Comparison of ENCODE assay signal across 14 mouse cellular contexts in the genomic region with DNA sequence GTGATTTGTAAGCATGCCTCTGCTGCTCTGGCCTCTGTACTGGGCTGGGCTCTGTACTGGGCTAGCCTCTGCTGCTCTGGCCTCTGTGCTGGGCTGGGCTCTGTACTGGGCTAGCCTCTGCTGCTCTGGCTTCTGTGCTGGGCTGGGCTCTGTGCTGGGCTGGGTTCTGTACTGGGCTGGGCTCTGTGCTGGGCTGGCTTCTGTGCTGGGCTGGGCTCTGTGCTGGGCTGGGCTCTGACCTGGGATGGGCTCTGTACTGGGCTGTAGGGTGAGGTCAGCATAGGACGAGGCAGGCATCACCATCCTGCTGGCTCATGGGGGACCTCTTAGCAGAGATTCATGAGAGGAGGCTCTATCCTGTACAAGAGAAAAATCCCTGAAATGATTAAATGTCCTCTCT. TPM values are rescaled to one million over a fixed set of nuclear protein-coding genes. Genes with fewer than 3 reads are reported as not detected.
A peak's percentile ranks its signal among the peaks of the same experiment; 100 is the strongest.
DNase-seq lines count a peak whose midpoint lies in the region; ATAC-seq lines count a peak whose summit lies in the region.
"Had no signal": no experiment of that assay in that cellular context is flagged by ENCODE, and none has a peak within 500 bp of the region (broad histone marks: within the 10 kb centered on the region; RNA-seq: fewer than 3 reads in every experiment).

No protein-coding gene starts in this region.

- H3K36me3 ChIP-seq in kidney, embryonic 16.5 days (ENCODE audit: insufficient read depth, low read length) = no peaks in the 10 kb centered on the region
- H3K36me3 ChIP-seq in embryonic facial prominence, embryonic 15.5 days = no peaks in the 10 kb centered on the region
- H3K36me3 ChIP-seq in hindbrain, embryonic 16.5 days (ENCODE audit: control insufficient read depth, insufficient read depth, low read length) = no peaks in the 10 kb centered on the region
- no peaks in the 10 kb centered on the region for H3K36me3 ChIP-seq in midbrain, embryonic 13.5 days

- no peak overlapping the region for H3K9ac ChIP-seq in kidney, embryonic 16.5 days (replicated peaks; ENCODE audit: low read length)
- no peak overlapping the region for H3K9ac ChIP-seq in embryonic facial prominence, embryonic 15.5 days
- H3K9ac ChIP-seq in hindbrain, embryonic 16.5 days (ENCODE audit: low read depth, low read length) = no peak overlapping the region
- H3K9ac ChIP-seq in midbrain, embryonic 13.5 days (replicated peaks) = no peak overlapping the region

- H3K4me1 ChIP-seq in kidney, embryonic 16.5 days (ENCODE audit: insufficient read depth, low read length) = peaks cover 26% of the 10 kb centered on the region
- peaks cover 6% of the 10 kb centered on the region; the same call in 1 of the 2 replicates for H3K4me1 ChIP-seq in embryonic facial prominence, embryonic 15.5 days
- H3K4me1 ChIP-seq in hindbrain, embryonic 16.5 days (ENCODE audit: control insufficient read depth, insufficient read depth, low read depth, low read length) = peaks cover 21% of the 10 kb centered on the region
- H3K4me1 ChIP-seq in midbrain, embryonic 13.5 days (replicated peaks) = peaks cover 45% of the 10 kb centered on the region

- H3K27ac ChIP-seq in kidney, embryonic 16.5 days (ENCODE audit: low read length) = peak overlapping the region; percentile 75
- H3K27ac ChIP-seq in embryonic facial prominence, embryonic 15.5 days (replicated peaks) = no peak overlapping the region
- H3K27ac ChIP-seq in hindbrain, embryonic 16.5 days (ENCODE audit: low read depth, low read length) = no peak overlapping the region
- peak overlapping the region; percentile 91 for H3K27ac ChIP-seq in midbrain, embryonic 13.5 days

- peak; percentile 52; the same call in 1 of the 2 replicates for ATAC-seq in kidney, embryonic 16.5 days (ENCODE audit: low FRiP score, low TSS enrichment)
- ATAC-seq in embryonic facial prominence, embryonic 15.5 days (ENCODE audit: insufficient number of reproducible peaks, low FRiP score, low TSS enrichment, low read depth) = peak; percentile 45; the same call in 1 of the 2 replicates
- 0 out of 2 replicates have a peak, but pooled peaks have one; percentile 15 for ATAC-seq in hindbrain, embryonic 16.5 days
- peak; percentile 63 for ATAC-seq in midbrain, embryonic 13.5 days
- ATAC-seq in megakaryocyte progenitor cell, adult 5-6 weeks (replicated peaks; ENCODE audit: poor library complexity) = no peak
- ATAC-seq: Patski had no signal

- no peak overlapping the region for H3K4me3 ChIP-seq in kidney, embryonic 16.5 days (ENCODE audit: low read length)
- no peak overlapping the region for H3K4me3 ChIP-seq in embryonic facial prominence, embryonic 15.5 days (replicated peaks)
- no peak overlapping the region for H3K4me3 ChIP-seq in hindbrain, embryonic 16.5 days (ENCODE audit: low read length)
- H3K4me3 ChIP-seq in midbrain, embryonic 13.5 days (replicated peaks) = no peak overlapping the region

- 71% methylated on average over 1 of the region's 1 CpGs for WGBS in kidney, embryonic 16.5 days
- 43% methylated on average over 1 of the region's 1 CpGs for WGBS in embryonic facial prominence, embryonic 15.5 days
- WGBS in hindbrain, embryonic 16.5 days = 62% methylated on average over 1 of the region's 1 CpGs
- 80% methylated on average over 1 of the region's 1 CpGs for WGBS in midbrain, embryonic 13.5 days

- no peak for DNase-seq in kidney, postnatal 14 days
- no peak for DNase-seq in c-Kit-positive CD71-positive TER-119-positive erythroid progenitor cells, embryonic 14.5 days (ENCODE audit: low spot score)
- no peak for DNase-seq in spleen, postnatal 4 days (ENCODE audit: low spot score in 2 of 2)
- DNase-seq: adrenal gland, postnatal 25 days; cerebellum, adult 11 months; embryo, embryonic 11 days had no signal

- H3K9me3 ChIP-seq in kidney, embryonic 16.5 days (ENCODE audit: low read length) = no peaks in the 10 kb centered on the region
- H3K9me3 ChIP-seq in embryonic facial prominence, embryonic 15.5 days (replicated peaks) = no peaks in the 10 kb centered on the region
- H3K9me3 ChIP-seq in hindbrain, embryonic 16.5 days (ENCODE audit: control insufficient read depth, low read length) = no peaks in the 10 kb centered on the region
- no peaks in the 10 kb centered on the region for H3K9me3 ChIP-seq in midbrain, embryonic 13.5 days

- no peaks in the 10 kb centered on the region for H3K27me3 ChIP-seq in kidney, embryonic 16.5 days (ENCODE audit: insufficient read depth, low read length)
- no peaks in the 10 kb centered on the region for H3K27me3 ChIP-seq in embryonic facial prominence, embryonic 15.5 days
- no peaks in the 10 kb centered on the region for H3K27me3 ChIP-seq in hindbrain, embryonic 16.5 days (replicated peaks; ENCODE audit: control insufficient read depth, insufficient read depth, low read length)
- peaks cover 3% of the 10 kb centered on the region; the same call in 1 of the 2 replicates for H3K27me3 ChIP-seq in midbrain, embryonic 13.5 days
- H3K27me3 ChIP-seq: Patski had no signal

- H3K4me2 ChIP-seq in kidney, embryonic 16.5 days (replicated peaks; ENCODE audit: low read depth, low read length) = no peak overlapping the region
- H3K4me2 ChIP-seq in embryonic facial prominence, embryonic 15.5 days (replicated peaks) = no peak overlapping the region
- H3K4me2 ChIP-seq in hindbrain, embryonic 16.5 days (ENCODE audit: low read length) = no peak overlapping the region
- no peak overlapping the region for H3K4me2 ChIP-seq in midbrain, embryonic 13.5 days (replicated peaks)

RNA-seq across cellular contexts. Expression of a gene that starts 52.8 kb away (rescaled TPM):
- 14.1 and 16.2 TPM in 2 replicates for polyA plus RNA-seq in kidney, embryonic 16.5 days (2015; fragmentation: Nextera tagmentation; extraction: Ambion mirVana)
- 14.6 and 15.4 TPM in 2 replicates for polyA plus RNA-seq in embryonic facial prominence, embryonic 15.5 days (2015; fragmentation: Nextera tagmentation; extraction: Ambion mirVana)
- 44.2 and 44.6 TPM in 2 replicates for polyA plus RNA-seq in hindbrain, embryonic 16.5 days (2015; fragmentation: Nextera tagmentation; extraction: Ambion mirVana)
- polyA plus RNA-seq in midbrain, embryonic 13.5 days (2015; fragmentation: Nextera tagmentation; extraction: Ambion mirVana) = 42.5 and 43.0 TPM in 2 replicates
- total RNA-seq in megakaryocyte progenitor cell, adult 5-6 weeks (2015) = not detected in 2 replicates
- not detected in 2 replicates for total RNA-seq in megakaryocyte progenitor cell, adult 5-6 weeks (2017)
- total RNA-seq: granulocyte monocyte progenitor cell, adult 5-6 weeks; megakaryocyte, adult 5-6 weeks had no signal

Comparison
In these comparisons a context has a peak if more than half of its experiments do, and no peak if none do; other contexts are left out.
1. H3K27ac ChIP-seq: peak in kidney, embryonic 16.5 days (single experiment) and midbrain, embryonic 13.5 days (single experiment); none in embryonic facial prominence, embryonic 15.5 days (single experiment) and hindbrain, embryonic 16.5 days (single experiment).